Mouse (Mus musculus): ENCODE measurements around the gene Bbx. TPM values are rescaled to one million over a fixed set of nuclear protein-coding genes. Genes with fewer than 3 reads are reported as not detected.

Bbx gene
- total RNA-seq, 1 experiment from 2014 or later, result 62.0 TPM

- ATAC-seq (replicated peaks in 1 of 2; ENCODE audit: insufficient read depth in 1 of 2, low FRiP score in 2 of 2, low TSS enrichment in 1 of 2, low read depth in 1 of 2, poor library complexity in 2 of 2, severe bottlenecking in 2 of 2), result no peak
Measured at GRCm38 (mm10) chr16:50220734-50221501, 211.3 kb downstream of the Bbx start.

GRCm38 (mm10) chr16:50217084-50217483 is 215.1 kb downstream of the Bbx start:
- no peak for ATAC-seq (replicated peaks in 1 of 2; ENCODE audit: insufficient read depth in 1 of 2, low FRiP score in 2 of 2, low TSS enrichment in 1 of 2, low read depth in 1 of 2, poor library complexity in 2 of 2, severe bottlenecking in 2 of 2)

GRCm38 (mm10) chr16:50211727-50212126 is 220.5 kb downstream of the Bbx start:
- no peak for ATAC-seq (replicated peaks in 1 of 2; ENCODE audit: insufficient read depth in 1 of 2, low FRiP score in 2 of 2, low TSS enrichment in 1 of 2, low read depth in 1 of 2, poor library complexity in 2 of 2, severe bottlenecking in 2 of 2)

- no peak for ATAC-seq (replicated peaks in 1 of 2; ENCODE audit: insufficient read depth in 1 of 2, low FRiP score in 2 of 2, low TSS enrichment in 1 of 2, low read depth in 1 of 2, poor library complexity in 2 of 2, severe bottlenecking in 2 of 2)
Measured at GRCm38 (mm10) chr16:50211231-50211630, 221.0 kb downstream of the Bbx start.

- ATAC-seq (replicated peaks in 1 of 2; ENCODE audit: insufficient read depth in 1 of 2, low FRiP score in 2 of 2, low TSS enrichment in 1 of 2, low read depth in 1 of 2, poor library complexity in 2 of 2, severe bottlenecking in 2 of 2), result no peak
Measured at GRCm38 (mm10) chr16:50210742-50211141, 221.4 kb downstream of the Bbx start.

GRCm38 (mm10) chr16:50204944-50205343 is 227.2 kb downstream of the Bbx start:
- no peak for ATAC-seq (replicated peaks in 1 of 2; ENCODE audit: insufficient read depth in 1 of 2, low FRiP score in 2 of 2, low TSS enrichment in 1 of 2, low read depth in 1 of 2, poor library complexity in 2 of 2, severe bottlenecking in 2 of 2)

GRCm38 (mm10) chr16:50201546-50202151 is 230.5 kb downstream of the Bbx start:
- peak in 1 of 2 experiments; percentile 68; a peak in 1 of 4 replicates for ATAC-seq (replicated peaks in 1 of 2; ENCODE audit: insufficient read depth in 1 of 2, low FRiP score in 2 of 2, low TSS enrichment in 1 of 2, low read depth in 1 of 2, poor library complexity in 2 of 2, severe bottlenecking in 2 of 2)

- no peak for ATAC-seq (replicated peaks in 1 of 2; ENCODE audit: insufficient read depth in 1 of 2, low FRiP score in 2 of 2, low TSS enrichment in 1 of 2, low read depth in 1 of 2, poor library complexity in 2 of 2, severe bottlenecking in 2 of 2)
Measured at GRCm38 (mm10) chr16:50200214-50200613, 232.0 kb downstream of the Bbx start.

GRCm38 (mm10) chr16:50196118-50196517 is 236.1 kb downstream of the Bbx start:
- no peak for ATAC-seq (replicated peaks in 1 of 2; ENCODE audit: insufficient read depth in 1 of 2, low FRiP score in 2 of 2, low TSS enrichment in 1 of 2, low read depth in 1 of 2, poor library complexity in 2 of 2, severe bottlenecking in 2 of 2)

- ATAC-seq (replicated peaks in 1 of 2; ENCODE audit: insufficient read depth in 1 of 2, low FRiP score in 2 of 2, low TSS enrichment in 1 of 2, low read depth in 1 of 2, poor library complexity in 2 of 2, severe bottlenecking in 2 of 2), result no peak
Measured at GRCm38 (mm10) chr16:50192626-50193025, 239.6 kb downstream of the Bbx start.

- no peak for ATAC-seq (replicated peaks in 1 of 2; ENCODE audit: insufficient read depth in 1 of 2, low FRiP score in 2 of 2, low TSS enrichment in 1 of 2, low read depth in 1 of 2, poor library complexity in 2 of 2, severe bottlenecking in 2 of 2)
Measured at GRCm38 (mm10) chr16:50189108-50189507, 243.1 kb downstream of the Bbx start.

- ATAC-seq (replicated peaks in 1 of 2; ENCODE audit: insufficient read depth in 1 of 2, low FRiP score in 2 of 2, low TSS enrichment in 1 of 2, low read depth in 1 of 2, poor library complexity in 2 of 2, severe bottlenecking in 2 of 2), result no peak
Measured at GRCm38 (mm10) chr16:50186604-50187003, 245.6 kb downstream of the Bbx start.

- ATAC-seq (replicated peaks in 1 of 2; ENCODE audit: insufficient read depth in 1 of 2, low FRiP score in 2 of 2, low TSS enrichment in 1 of 2, low read depth in 1 of 2, poor library complexity in 2 of 2, severe bottlenecking in 2 of 2), result no peak
Measured at GRCm38 (mm10) chr16:50185041-50185440, 247.1 kb downstream of the Bbx start.

GRCm38 (mm10) chr16:50182988-50183387 is 249.2 kb downstream of the Bbx start:
- no peak for ATAC-seq (replicated peaks in 1 of 2; ENCODE audit: insufficient read depth in 1 of 2, low FRiP score in 2 of 2, low TSS enrichment in 1 of 2, low read depth in 1 of 2, poor library complexity in 2 of 2, severe bottlenecking in 2 of 2)

- no peak for ATAC-seq (replicated peaks in 1 of 2; ENCODE audit: insufficient read depth in 1 of 2, low FRiP score in 2 of 2, low TSS enrichment in 1 of 2, low read depth in 1 of 2, poor library complexity in 2 of 2, severe bottlenecking in 2 of 2)
Measured at GRCm38 (mm10) chr16:50182561-50182960, 249.6 kb downstream of the Bbx start.

GRCm38 (mm10) chr16:50172760-50173159 is 259.4 kb downstream of the Bbx start:
- ATAC-seq (replicated peaks in 1 of 2; ENCODE audit: insufficient read depth in 1 of 2, low FRiP score in 2 of 2, low TSS enrichment in 1 of 2, low read depth in 1 of 2, poor library complexity in 2 of 2, severe bottlenecking in 2 of 2), result no peak

- ATAC-seq (replicated peaks in 1 of 2; ENCODE audit: insufficient read depth in 1 of 2, low FRiP score in 2 of 2, low TSS enrichment in 1 of 2, low read depth in 1 of 2, poor library complexity in 2 of 2, severe bottlenecking in 2 of 2), result no peak
Measured at GRCm38 (mm10) chr16:50170812-50171211, 261.4 kb downstream of the Bbx start.

- no peak for ATAC-seq (replicated peaks in 1 of 2; ENCODE audit: insufficient read depth in 1 of 2, low FRiP score in 2 of 2, low TSS enrichment in 1 of 2, low read depth in 1 of 2, poor library complexity in 2 of 2, severe bottlenecking in 2 of 2)
Measured at GRCm38 (mm10) chr16:50167983-50168299, 264.2 kb downstream of the Bbx start.

All from hematopoietic stem cell, adult 5-6 weeks (primary cell).